ENCODE assay signal across 9 mouse cellular contexts in the genomic region with DNA sequence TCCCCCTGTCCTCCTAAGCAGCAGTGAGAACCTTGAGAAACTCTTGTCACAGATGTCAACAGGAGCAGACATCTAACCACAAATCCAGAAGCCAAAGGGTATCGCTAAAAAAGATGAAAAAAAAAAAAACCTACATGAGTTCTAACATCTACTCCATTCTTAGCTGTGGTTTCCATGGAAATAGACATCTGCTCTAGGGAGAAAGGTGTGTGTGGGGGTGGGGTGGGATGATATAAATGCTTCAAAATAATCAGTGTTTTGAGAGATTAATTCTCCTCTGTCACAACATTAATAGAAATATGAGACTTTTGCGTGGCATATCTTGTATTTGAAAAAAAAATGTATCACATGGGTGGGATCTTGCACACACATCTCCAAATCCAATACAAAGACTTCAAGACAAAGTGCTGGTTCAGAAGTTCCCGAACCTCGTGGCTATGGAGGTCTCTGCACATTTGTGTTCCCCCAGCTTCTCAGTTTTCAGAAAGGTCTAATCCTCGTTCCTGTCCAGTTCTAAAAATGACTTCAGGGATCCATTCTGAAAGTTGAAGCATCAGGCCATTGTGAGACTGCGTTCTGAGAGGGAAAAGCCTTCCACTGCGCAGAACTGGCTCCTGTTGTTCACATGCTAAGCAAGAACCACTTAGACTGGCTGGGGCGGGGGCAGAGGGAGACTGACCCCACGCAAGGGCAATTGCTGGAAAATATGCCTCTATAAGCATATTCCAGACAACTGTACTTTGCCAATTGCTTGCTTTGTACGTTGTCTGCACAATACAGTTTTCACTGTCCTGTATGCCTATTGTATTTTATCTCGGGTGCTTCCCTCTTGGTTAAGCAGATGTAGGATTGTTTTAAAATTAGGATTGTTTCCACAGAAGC. TPM values are rescaled to one million over a fixed set of nuclear protein-coding genes. Genes with fewer than 3 reads are reported as not detected.
DNase-seq lines count a peak whose midpoint lies in the region; ATAC-seq and TF ChIP-seq lines count a peak whose summit lies in the region.
"Had no signal": no experiment of that assay in that cellular context is flagged by ENCODE, and none has a peak within 500 bp of the region (broad histone marks: within the 10 kb centered on the region; RNA-seq: fewer than 3 reads in every experiment).

No protein-coding gene starts in this region.

- TF ChIP-seq POLR2A in heart, adult 2 months (IDR thresholded peaks at IDR 0.05; ENCODE audit: insufficient read depth, low read depth, low read length) = no peak

- peak overlapping the region; percentile 58 for H3K27ac ChIP-seq in heart, adult 2 months
- H3K27ac ChIP-seq in neural tube, embryonic 11.5 days (ENCODE audit: low read depth, low read length) = peak overlapping the region; percentile 95; the same call in 1 of the 2 replicates
- no peak overlapping the region for H3K27ac ChIP-seq in liver, embryonic 13.5 days

- TF ChIP-seq CTCF in heart, adult 2 months (IDR thresholded peaks at IDR 0.05) = no peak

- H3K9ac ChIP-seq in heart, adult 2 months (ENCODE audit: low read depth, low read length) = no peak overlapping the region
- peak overlapping the region; percentile 98 for H3K9ac ChIP-seq in neural tube, embryonic 11.5 days (ENCODE audit: low read length)
- H3K9ac ChIP-seq in liver, embryonic 13.5 days = peak overlapping the region; percentile 95; the same call in 1 of the 2 replicates

- no peaks in the 10 kb centered on the region for H3K36me3 ChIP-seq in heart, adult 2 months (ENCODE audit: control insufficient read depth, insufficient read depth, low read length)
- peaks cover 8% of the 10 kb centered on the region for H3K36me3 ChIP-seq in neural tube, embryonic 11.5 days (ENCODE audit: control insufficient read depth, insufficient read depth, low read length)
- peaks cover 17% of the 10 kb centered on the region for H3K36me3 ChIP-seq in liver, embryonic 13.5 days

- DNase-seq in heart, adult 2 months = no peak
- DNase-seq in heart, adult 18-20 months = no peak
- peak; percentile 36 for DNase-seq in neural tube, embryonic 11.5 days (ENCODE audit: low spot score)
- DNase-seq in neural tube, embryonic 10.5 days (ENCODE audit: extremely low spot score, low spot score) = no peak
- no peak for DNase-seq in liver, embryonic 13.5 days
- no peak for DNase-seq in frontal cortex, postnatal 36 days (ENCODE audit: low spot score in 2 of 2)
- no peak for DNase-seq in spleen, postnatal 36 days (ENCODE audit: low spot score in 2 of 2)
- DNase-seq in adrenal gland, postnatal 14 days = no peak
- DNase-seq: right cerebral cortex, postnatal 4 days had no signal

- no peaks in the 10 kb centered on the region for H3K79me2 ChIP-seq in heart, adult 2 months (replicated peaks; ENCODE audit: control insufficient read depth, insufficient read depth, low read length)

- no peaks in the 10 kb centered on the region for H3K9me3 ChIP-seq in neural tube, embryonic 11.5 days (ENCODE audit: control insufficient read depth, low read length)
- no peaks in the 10 kb centered on the region for H3K9me3 ChIP-seq in liver, embryonic 13.5 days (replicated peaks)

- H3K4me3 ChIP-seq in heart, adult 2 months = no peak overlapping the region
- no peak overlapping the region for H3K4me3 ChIP-seq in neural tube, embryonic 11.5 days (ENCODE audit: low read depth, low read length)
- no peak overlapping the region for H3K4me3 ChIP-seq in liver, embryonic 13.5 days (replicated peaks)

- peak overlapping the region; percentile 89 for H3K4me2 ChIP-seq in neural tube, embryonic 11.5 days (ENCODE audit: low read depth)
- peak overlapping the region; percentile 95 for H3K4me2 ChIP-seq in liver, embryonic 13.5 days

- intact Hi-C loops in heart, adult 2 months (cut with DNase I) = loop anchor here (5.0 kb wide), 1 partner anchor 219 kb away; the partner anchor contains the start of genes Gm30191 and Zfp593

- ATAC-seq in neural tube, embryonic 11.5 days (ENCODE audit: insufficient read depth, low FRiP score, low TSS enrichment) = no peak
- no peak for ATAC-seq in liver, embryonic 13.5 days (ENCODE audit: low read depth)

- WGBS in heart, adult 2 months = 75% methylated on average over 11 of the region's 11 CpGs
- WGBS in neural tube, embryonic 11.5 days = 71% methylated on average over 11 of the region's 11 CpGs
- 63% methylated on average over 11 of the region's 11 CpGs for WGBS in liver, embryonic 13.5 days (ENCODE audit: insufficient replicate concordance)

- H3K4me1 ChIP-seq in heart, adult 2 months (ENCODE audit: control insufficient read depth, insufficient read depth, low read length) = no peaks in the 10 kb centered on the region
- peaks cover 6% of the 10 kb centered on the region; the same call in 1 of the 2 replicates for H3K4me1 ChIP-seq in neural tube, embryonic 11.5 days (ENCODE audit: control insufficient read depth, insufficient read depth, low read length)
- peaks cover 56% of the 10 kb centered on the region for H3K4me1 ChIP-seq in liver, embryonic 13.5 days (replicated peaks)

- H3K27me3 ChIP-seq in heart, adult 2 months (ENCODE audit: control insufficient read depth, insufficient read depth, low read length) = no peaks in the 10 kb centered on the region
- H3K27me3 ChIP-seq in neural tube, embryonic 11.5 days (ENCODE audit: control insufficient read depth, insufficient read depth, low read length) = no peaks in the 10 kb centered on the region
- no peaks in the 10 kb centered on the region for H3K27me3 ChIP-seq in liver, embryonic 13.5 days

- no peak for TF ChIP-seq EP300 in heart, adult 2 months (IDR thresholded peaks at IDR 0.05; ENCODE audit: insufficient read depth, low read depth, low read length)

RNA-seq across cellular contexts. Expression of gene Stmn1, which starts 1.5 kb away (rescaled TPM):
- 10 to 100 TPM; 20.1 to 23.0 TPM for total RNA-seq in heart, adult 2 months (2021)
- 7.2 and 10.9 TPM in 2 replicates for polyA plus RNA-seq in heart, adult 2 months (2012; rRNA removed)
- total RNA-seq in heart, adult 18-20 months (2021) = 10 to 100 TPM; 21.3 to 24.5 TPM
- 3,693 and 3,815 TPM in 2 replicates for polyA plus RNA-seq in neural tube, embryonic 11.5 days (2014; fragmentation: Nextera tagmentation; extraction: Ambion mirVana)
- 514 and 581 TPM in 2 replicates for polyA plus RNA-seq in liver, embryonic 13.5 days (2015; fragmentation: Nextera tagmentation; extraction: Ambion mirVana)
- 118 and 119 TPM in 2 replicates for total RNA-seq in adrenal gland, postnatal 14 days (2021)

RNA-seq across cellular contexts. Expression of gene Paqr7, which starts 29.9 kb away (rescaled TPM):
- 10 to 100 TPM; 13.4 to 16.7 TPM for total RNA-seq in heart, adult 2 months (2021)
- 22.6 and 37.2 TPM in 2 replicates for polyA plus RNA-seq in heart, adult 2 months (2012; rRNA removed)
- 10 to 100 TPM; 15.5 to 15.7 TPM for total RNA-seq in heart, adult 18-20 months (2021)
- polyA plus RNA-seq in neural tube, embryonic 11.5 days (2014; fragmentation: Nextera tagmentation; extraction: Ambion mirVana) = 2.0 and 2.2 TPM in 2 replicates
- polyA plus RNA-seq in liver, embryonic 13.5 days (2015; fragmentation: Nextera tagmentation; extraction: Ambion mirVana) = 6.5 and 7.4 TPM in 2 replicates
- 25.9 and 32.2 TPM in 2 replicates for total RNA-seq in adrenal gland, postnatal 14 days (2021)

RNA-seq across cellular contexts. Expression of gene Aunip, which starts 44.2 kb away (rescaled TPM):
- total RNA-seq in heart, adult 2 months (2021) = under 1 TPM; 0.18 TPM
- not detected in 2 replicates for polyA plus RNA-seq in heart, adult 2 months (2012; rRNA removed)
- total RNA-seq in heart, adult 18-20 months (2021) = under 1 TPM in 1 of 2 experiments, not detected in 1; 0.36 TPM
- polyA plus RNA-seq in neural tube, embryonic 11.5 days (2014; fragmentation: Nextera tagmentation; extraction: Ambion mirVana) = 6.5 and 8.1 TPM in 2 replicates
- polyA plus RNA-seq in liver, embryonic 13.5 days (2015; fragmentation: Nextera tagmentation; extraction: Ambion mirVana) = 25.4 and 30.6 TPM in 2 replicates
- 1.8 and 3.0 TPM in 2 replicates for total RNA-seq in adrenal gland, postnatal 14 days (2021)
